Mouse (Mus musculus) naive thymus-derived CD4-positive, alpha-beta T cell, adult 2 months (primary cell): ENCODE measurements around the gene Gm5938.

Experiments
- DNase-seq: peaks from one replicate; pipeline ENCODE4 v3.0.0-alpha.2; 2011; ENCODE audit warnings: low read depth

The Gm5938 gene

DNA sequence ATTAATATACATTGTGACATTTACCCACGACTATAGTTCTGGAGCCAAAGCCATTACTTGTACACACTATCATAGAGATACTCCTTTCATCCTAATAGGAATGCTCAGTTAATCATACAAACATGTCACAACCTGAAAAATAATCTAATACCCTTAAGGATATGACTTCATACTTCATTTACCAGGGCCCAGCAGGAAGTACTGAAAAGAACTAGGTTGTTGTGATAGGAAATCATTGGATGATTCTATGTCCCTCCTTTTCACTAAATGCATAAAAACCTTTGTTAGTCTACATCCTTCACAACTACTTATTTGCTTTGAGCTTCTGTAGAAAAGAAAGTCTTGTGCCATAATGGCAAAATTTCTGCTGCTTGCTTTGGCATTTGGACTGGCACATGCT lies at the start of gene Gm5938:
Gm5938 (plus strand) TSS at position 301 of the 400 bp plus-strand sequence.
- DNase-seq, result no peak

GRCm38 (mm10) chrX:78091274-78091673 lies 34.0 kb upstream of the Gm5938 start, which contains the start of gene Obp1a:
Obp1a (minus strand) TSS chrX:78091374.
- no peak for DNase-seq
